Mouse (Mus musculus): ENCODE results near the gene Lrrc10b.

The Lrrc10b gene

GRCm38 (mm10) chr19:10456752-10457483 is at the start of gene Lrrc10b:
TSS of gene Lrrc10b (minus strand) at chr19:10457473.
- peak; percentile 50 for DNase-seq (ENCODE audit: inconsistent ontology term)

- DNase-seq (ENCODE audit: inconsistent ontology term), result peak; percentile 26
Measured at GRCm38 (mm10) chr19:10502571-10502970, 45.3 kb upstream of the Lrrc10b start.

GRCm38 (mm10) chr19:10500581-10500980 is 43.3 kb upstream of the Lrrc10b start:
- DNase-seq (ENCODE audit: inconsistent ontology term), result no peak

- peak; percentile 45 for DNase-seq (ENCODE audit: inconsistent ontology term)
Measured at GRCm38 (mm10) chr19:10497512-10498160, 40.4 kb upstream of the Lrrc10b start.

GRCm38 (mm10) chr19:10496976-10497375 is 39.7 kb upstream of the Lrrc10b start:
- DNase-seq (ENCODE audit: inconsistent ontology term), result no peak

GRCm38 (mm10) chr19:10495670-10496069 is 38.4 kb upstream of the Lrrc10b start:
- DNase-seq (ENCODE audit: inconsistent ontology term), result peak; percentile 19

- DNase-seq (ENCODE audit: inconsistent ontology term), result peak; percentile 40
Measured at GRCm38 (mm10) chr19:10486264-10486738, 29.0 kb upstream of the Lrrc10b start.

- DNase-seq (ENCODE audit: inconsistent ontology term), result no peak
Measured at GRCm38 (mm10) chr19:10482703-10483102, 25.4 kb upstream of the Lrrc10b start, which contains the start of gene Ppp1r32. TSS of gene Ppp1r32 (minus strand) at chr19:10482928.

GRCm38 (mm10) chr19:10479541-10479940 is 22.3 kb upstream of the Lrrc10b start:
- DNase-seq (ENCODE audit: inconsistent ontology term), result no peak

- no peak for DNase-seq (ENCODE audit: inconsistent ontology term)
Measured at GRCm38 (mm10) chr19:10473779-10474178, 16.5 kb upstream of the Lrrc10b start.

- DNase-seq (ENCODE audit: inconsistent ontology term), result no peak
Measured at GRCm38 (mm10) chr19:10472958-10473357, 15.7 kb upstream of the Lrrc10b start.

GRCm38 (mm10) chr19:10469171-10469658 is 11.9 kb upstream of the Lrrc10b start:
- DNase-seq (ENCODE audit: inconsistent ontology term), result no peak

GRCm38 (mm10) chr19:10464427-10464826 is 7.2 kb upstream of the Lrrc10b start:
- no peak for DNase-seq (ENCODE audit: inconsistent ontology term)

GRCm38 (mm10) chr19:10461584-10461983 is 4.3 kb upstream of the Lrrc10b start:
- no peak for DNase-seq (ENCODE audit: inconsistent ontology term)

GRCm38 (mm10) chr19:10459907-10460306 is 2.6 kb upstream of the Lrrc10b start:
- no peak for DNase-seq (ENCODE audit: inconsistent ontology term)

- peak; percentile 47 for DNase-seq (ENCODE audit: inconsistent ontology term)
Measured at GRCm38 (mm10) chr19:10458096-10458495, 823 bp upstream of the Lrrc10b start.

GRCm38 (mm10) chr19:10457484-10457800 is 169 bp upstream of the Lrrc10b start:
- peak; percentile 82 for DNase-seq (ENCODE audit: inconsistent ontology term)

- DNase-seq (ENCODE audit: inconsistent ontology term), result no peak
Measured at GRCm38 (mm10) chr19:10455437-10455806, 1.9 kb downstream of the Lrrc10b start.

- no peak for DNase-seq (ENCODE audit: inconsistent ontology term)
Measured at GRCm38 (mm10) chr19:10454718-10455436, 2.4 kb downstream of the Lrrc10b start.

- peak; percentile 51 for DNase-seq (ENCODE audit: inconsistent ontology term)
Measured at GRCm38 (mm10) chr19:10449708-10450107, 7.6 kb downstream of the Lrrc10b start.

GRCm38 (mm10) chr19:10449190-10449589 is 8.1 kb downstream of the Lrrc10b start:
- no peak for DNase-seq (ENCODE audit: inconsistent ontology term)

- DNase-seq (ENCODE audit: inconsistent ontology term), result no peak
Measured at GRCm38 (mm10) chr19:10448275-10448674, 9.0 kb downstream of the Lrrc10b start.
